Mouse (Mus musculus): ENCODE measurements around the gene 1110032A03Rik.
A peak's percentile ranks its signal among the peaks of the same experiment; 100 is the strongest.

Gene 1110032A03Rik

GRCm38 (mm10) chr9:50770011-50770410, 5.3 kb downstream of the 1110032A03Rik start:
- no peak for DNase-seq

- peak; percentile 98 to 99 for DNase-seq
These were observed 7.0 kb downstream of the 1110032A03Rik start, which contains the start of gene Fdxacb1 for GRCm38 (mm10) chr9:50768107-50769002. Gene Fdxacb1, plus strand, starts transcription at chr9:50768236.

- DNase-seq = peak; percentile 18 to 26
These were observed 7.7 kb downstream of the 1110032A03Rik start for GRCm38 (mm10) chr9:50767531-50768106.

GRCm38 (mm10) chr9:50763331-50763730, 12.0 kb downstream of the 1110032A03Rik start:
- DNase-seq = peak; percentile 42 to 59

GRCm38 (mm10) chr9:50761520-50762243, 13.6 kb downstream of the 1110032A03Rik start:
- DNase-seq = no peak

- DNase-seq = no peak
These were observed 18.6 kb downstream of the 1110032A03Rik start for GRCm38 (mm10) chr9:50756711-50757110.

GRCm38 (mm10) chr9:50753947-50754346, 21.4 kb downstream of the 1110032A03Rik start:
- DNase-seq = no peak

- peak; percentile 71 to 78 for DNase-seq
These were observed 22.3 kb downstream of the 1110032A03Rik start for GRCm38 (mm10) chr9:50752784-50753615.

- DNase-seq = peak; percentile 51 to 64
These were observed 23.2 kb downstream of the 1110032A03Rik start, which contains the start of gene Hspb2 for GRCm38 (mm10) chr9:50752054-50752602. Gene Hspb2, minus strand, starts transcription at chr9:50752354.

GRCm38 (mm10) chr9:50751323-50751722, 24.0 kb downstream of the 1110032A03Rik start, which contains the start of gene Cryab:
Gene Cryab, plus strand, starts transcription at chr9:50751325.
- DNase-seq = peak in 1 of 2 experiments; percentile 35

GRCm38 (mm10) chr9:50750706-50751105, 24.6 kb downstream of the 1110032A03Rik start:
- no peak for DNase-seq

- peak in 1 of 2 experiments; percentile 55 for DNase-seq
These were observed 29.1 kb downstream of the 1110032A03Rik start, which contains the start of gene 2310030G06Rik for GRCm38 (mm10) chr9:50746214-50746677. Gene 2310030G06Rik, minus strand, starts transcription at chr9:50746536.

GRCm38 (mm10) chr9:50745806-50746205, 29.5 kb downstream of the 1110032A03Rik start:
- no peak for DNase-seq

- DNase-seq = no peak
These were observed 32.6 kb downstream of the 1110032A03Rik start for GRCm38 (mm10) chr9:50742744-50743143.

GRCm38 (mm10) chr9:50742261-50742660, 33.1 kb downstream of the 1110032A03Rik start:
- DNase-seq = no peak

- DNase-seq = no peak
These were observed 34.2 kb downstream of the 1110032A03Rik start for GRCm38 (mm10) chr9:50740867-50741784.

GRCm38 (mm10) chr9:50738914-50739870, 36.1 kb downstream of the 1110032A03Rik start, which contains the start of gene Dixdc1:
Gene Dixdc1, minus strand, starts transcription at chr9:50739517.
- peak; percentile 89 to 93 for DNase-seq

- DNase-seq = peak; percentile 80 to 81
These were observed 40.3 kb downstream of the 1110032A03Rik start for GRCm38 (mm10) chr9:50734989-50735388.

- DNase-seq = no peak
These were observed 42.8 kb downstream of the 1110032A03Rik start for GRCm38 (mm10) chr9:50732560-50732959.
